Mouse (Mus musculus): Measurements from ENCODE around the gene Gm19668.
"Not testable (repeated sequence)": the region's sequence is repeated elsewhere in the genome, so short reads cannot be mapped to it uniquely, and the experiment has no call there.

GRCm38 (mm10) chr10:77782442-77782841 lies 16.5 kb downstream of the Gm19668 start, which contains the start of gene Gm3250:
- not testable (repeated sequence) for TF ChIP-seq CTCF (IDR thresholded peaks at IDR 0.05; ENCODE audit: insufficient read depth, low read length); POLR2A (IDR thresholded peaks at IDR 0.05; ENCODE audit: borderline replicate concordance, extremely low read depth, low read depth, low read length)
